Mouse (Mus musculus) CH12.LX (cell line): Measurements from ENCODE around the gene Prkn.

Experiments
- CHD2 ChIP-seq: IDR thresholded peaks from 2 replicates; pipeline ENCODE4 v1.6.1; 2011; ENCODE audit warnings: low read length, improper control_type of control experiment
- CTCF ChIP-seq, 2 experiments: IDR thresholded peaks in 1 of 2; conservative IDR thresholded peaks in 1 of 2; 2 replicates each; pipeline ENCODE4 v1.5.1; 2011 to 2012; ENCODE audit warnings: low read depth in 2 of 2, low read length in 2 of 2, improper control_type of control experiment in 1 of 2, inconsistent platforms in 1 of 2, mild to moderate bottlenecking in 1 of 2, moderate library complexity in 1 of 2
- ELF1 ChIP-seq: IDR thresholded peaks from 2 replicates; pipeline ENCODE4 v1.6.1; 2014; ENCODE audit warnings: low read depth, mild to moderate bottlenecking, inconsistent platforms, low read length, improper control_type of control experiment
- EP300 ChIP-seq: IDR thresholded peaks from 2 replicates; pipeline ENCODE4 v1.6.1; 2011; ENCODE audit warnings: low read length, improper control_type of control experiment
- JUND ChIP-seq: conservative IDR thresholded peaks from 2 replicates; pipeline ENCODE4 v1.6.1; 2011; ENCODE audit warnings: low read depth, low read length, improper control_type of control experiment
- MAFK ChIP-seq: IDR thresholded peaks from 2 replicates; pipeline ENCODE4 v1.6.1; 2011; ENCODE audit warnings: low read length, improper control_type of control experiment; ENCODE audit not compliant: insufficient replicate concordance
- MAX ChIP-seq: IDR thresholded peaks from 2 replicates; pipeline ENCODE4 v1.6.1; 2011; ENCODE audit warnings: low read length, improper control_type of control experiment
- MEF2A ChIP-seq: IDR thresholded peaks from 2 replicates; pipeline ENCODE4 v1.6.1; 2014; ENCODE audit warnings: low read depth, mild to moderate bottlenecking, inconsistent platforms, low read length, improper control_type of control experiment, borderline replicate concordance
- NELFE ChIP-seq: IDR thresholded peaks from 2 replicates; pipeline ENCODE4 v1.6.1; 2011; ENCODE audit warnings: low read depth, low read length, improper control_type of control experiment
- POLR2A ChIP-seq: IDR thresholded peaks from 2 replicates; pipeline ENCODE4 v1.6.1; 2011; ENCODE audit warnings: low read depth, mild to moderate bottlenecking, improper control_type of control experiment, low read length
- POLR2AphosphoS2 ChIP-seq: IDR thresholded peaks from 2 replicates; pipeline ENCODE4 v1.6.1; 2011; ENCODE audit warnings: low read depth, low read length, improper control_type of control experiment
- TCF12 ChIP-seq: IDR thresholded peaks from 2 replicates; pipeline ENCODE4 v1.6.1; 2014; ENCODE audit warnings: low read depth, mild to moderate bottlenecking, inconsistent platforms, low read length, improper control_type of control experiment
- ZC3H11A ChIP-seq: IDR thresholded peaks from 2 replicates; pipeline ENCODE4 v1.6.1; 2012; ENCODE audit warnings: low read depth, mild to moderate bottlenecking, inconsistent platforms, low read length, improper control_type of control experiment

DNA sequence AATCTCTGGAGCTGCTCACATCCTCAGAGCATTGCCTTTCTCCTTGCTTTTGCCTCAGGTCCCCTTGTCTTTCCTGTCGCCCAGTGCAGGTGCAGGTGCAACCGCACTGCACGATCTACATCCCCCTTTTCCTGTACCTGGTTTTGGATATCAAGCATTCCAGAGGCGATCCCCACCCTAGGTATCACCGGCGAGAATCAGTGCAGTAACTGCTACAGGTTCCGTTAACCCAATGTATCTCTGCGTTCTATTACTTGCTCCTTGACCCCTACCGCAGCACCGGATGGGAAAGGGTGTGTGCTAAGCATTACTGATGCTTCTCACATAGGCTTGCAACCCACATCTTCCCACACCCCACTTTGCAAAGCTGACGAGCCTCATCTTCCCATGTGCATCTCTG is 370.8 kb downstream of the Prkn start:
- TF ChIP-seq MAFK (no peak), NELFE (no peak), POLR2A (no peak), CTCF (conservative IDR thresholded peaks at IDR 0.05 in 1 of 2, IDR thresholded peaks at IDR 0.05 in 1 of 2; ENCODE audit: low read depth in 2 of 2, low read length in 2 of 2) (no peak), ELF1 (no peak), CHD2 (no peak), TCF12 (no peak), ZC3H11A (no peak), EP300 (no peak), POLR2AphosphoS2 (no peak), MAX (no peak), JUND (no peak), MEF2A (no peak)
